Mouse (Mus musculus) adrenal gland, postnatal 25 days (tissue): ENCODE measurements at regions not wholly inside any gene's neighbourhood (a gene's known extent, or its start where the extent isn't known, plus 50 kb on each side); places are given as distances from the start of the nearest gene placed in this dataset.

Source experiments
- DNase-seq: peaks from one replicate; pipeline ENCODE4 v3.0.0; 2021; ENCODE audit warnings: mixed read lengths

GRCm38 (mm10) chr10:74722971-74723370 is 244.0 kb upstream of the Gnaz start:
- DNase-seq: peak; percentile 5

DNA sequence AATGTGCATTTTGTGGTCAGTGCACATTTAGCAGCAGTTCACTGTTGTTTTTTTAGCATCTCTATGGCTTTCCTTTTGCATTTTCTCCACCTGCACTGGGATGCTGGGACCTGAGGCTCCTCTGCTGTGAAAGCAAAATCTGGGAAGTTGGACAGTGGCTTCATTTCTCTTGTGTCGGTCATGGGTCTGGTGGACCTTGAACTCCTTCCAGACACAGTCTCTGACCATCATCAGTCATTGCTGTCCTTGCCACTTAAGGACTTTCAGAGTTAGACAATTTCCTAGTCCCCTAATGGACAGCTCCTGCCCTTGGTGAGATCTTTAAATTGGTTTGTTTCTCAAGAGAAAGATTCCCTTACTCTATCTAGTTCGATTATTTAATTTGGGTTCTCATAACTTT is 217.5 kb upstream of the Gnaz start:
- DNase-seq: no peak

DNA sequence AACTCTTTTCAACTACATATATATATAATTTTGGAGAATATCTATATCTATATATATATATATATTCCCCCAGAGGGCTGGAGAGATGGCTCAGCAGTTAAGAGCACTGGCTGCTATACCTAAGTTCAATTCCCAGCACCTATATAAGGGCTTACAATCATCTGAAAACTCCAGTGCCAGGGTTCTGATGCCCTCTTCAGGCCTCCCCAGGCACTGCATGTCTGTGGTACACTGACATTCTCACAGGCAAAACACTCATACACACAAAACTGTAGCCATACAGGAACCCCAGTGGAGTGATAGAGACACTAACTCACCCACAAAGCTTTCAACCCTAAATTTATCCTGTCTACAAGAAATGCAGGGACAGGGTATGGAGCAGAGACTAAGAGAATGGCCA is 216.1 kb upstream of the Gnaz start:
- DNase-seq: no peak

DNA sequence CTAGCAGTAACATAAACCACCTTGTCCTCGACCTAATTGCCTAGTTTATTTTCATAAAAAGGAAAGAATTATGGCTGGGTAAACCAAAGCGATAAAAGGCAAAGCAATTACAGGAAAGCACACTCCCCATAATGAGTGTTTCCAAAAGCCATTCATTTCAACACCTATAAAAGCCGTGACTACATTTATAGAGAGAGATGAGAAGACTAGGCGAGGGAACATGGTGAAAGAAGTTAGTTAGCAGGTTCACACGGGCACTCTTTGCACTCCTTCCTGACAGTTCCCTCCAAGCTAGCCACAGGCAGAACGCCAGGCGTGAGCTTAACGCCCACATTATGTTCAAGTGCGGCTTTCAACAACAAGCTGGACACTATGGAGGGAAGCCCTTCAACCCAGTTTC is 206.2 kb upstream of the Gnaz start:
- no peak for DNase-seq

- no peak for DNase-seq
These were observed 177.7 kb upstream of the Gnaz start for GRCm38 (mm10) chr10:74789245-74789644.

GRCm38 (mm10) chr10:74789987-74790386 is 177.0 kb upstream of the Gnaz start:
- DNase-seq: no peak

GRCm38 (mm10) chr10:74823395-74823794 is 143.6 kb upstream of the Gnaz start:
- DNase-seq: no peak

DNA sequence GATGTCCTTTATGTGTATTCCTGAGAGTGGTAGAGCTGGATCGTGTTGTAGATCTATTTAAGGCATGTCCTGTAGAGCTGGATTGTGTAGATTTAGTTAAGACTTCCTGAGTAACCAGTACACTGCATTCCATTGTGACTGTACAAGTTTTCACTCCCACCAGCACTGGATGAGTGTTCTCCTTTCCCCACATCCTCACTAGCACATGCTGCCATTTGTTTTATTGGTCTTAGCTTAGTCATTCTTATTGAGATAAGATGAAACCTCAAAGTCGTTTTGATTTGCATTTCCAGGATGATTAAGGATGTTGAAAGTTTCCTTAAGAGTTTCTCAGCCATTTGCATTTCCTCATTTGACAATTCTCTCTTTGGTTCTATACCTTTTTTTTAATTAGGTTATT is 132.6 kb upstream of the Gnaz start:
- DNase-seq: no peak

DNA sequence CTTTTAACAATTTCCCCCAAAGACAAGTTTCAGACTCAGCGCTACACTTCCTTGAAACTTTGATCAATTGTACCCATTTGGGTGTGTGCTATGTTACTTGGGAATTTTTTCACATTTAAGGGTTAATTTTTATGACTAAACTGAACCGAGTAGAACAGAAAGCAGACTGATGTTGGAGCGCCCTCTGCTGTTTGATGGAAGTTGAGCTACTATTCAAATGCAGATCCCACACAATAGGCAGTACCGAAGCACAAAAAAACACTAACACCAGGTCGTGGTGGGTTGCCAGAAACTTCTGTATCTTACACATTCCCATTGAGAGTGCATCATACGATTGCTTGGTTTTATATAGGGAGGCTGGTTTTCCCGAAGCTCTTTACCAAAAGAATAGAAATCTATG is 118.6 kb upstream of the Gnaz start:
- DNase-seq: peak; percentile 70

DNA sequence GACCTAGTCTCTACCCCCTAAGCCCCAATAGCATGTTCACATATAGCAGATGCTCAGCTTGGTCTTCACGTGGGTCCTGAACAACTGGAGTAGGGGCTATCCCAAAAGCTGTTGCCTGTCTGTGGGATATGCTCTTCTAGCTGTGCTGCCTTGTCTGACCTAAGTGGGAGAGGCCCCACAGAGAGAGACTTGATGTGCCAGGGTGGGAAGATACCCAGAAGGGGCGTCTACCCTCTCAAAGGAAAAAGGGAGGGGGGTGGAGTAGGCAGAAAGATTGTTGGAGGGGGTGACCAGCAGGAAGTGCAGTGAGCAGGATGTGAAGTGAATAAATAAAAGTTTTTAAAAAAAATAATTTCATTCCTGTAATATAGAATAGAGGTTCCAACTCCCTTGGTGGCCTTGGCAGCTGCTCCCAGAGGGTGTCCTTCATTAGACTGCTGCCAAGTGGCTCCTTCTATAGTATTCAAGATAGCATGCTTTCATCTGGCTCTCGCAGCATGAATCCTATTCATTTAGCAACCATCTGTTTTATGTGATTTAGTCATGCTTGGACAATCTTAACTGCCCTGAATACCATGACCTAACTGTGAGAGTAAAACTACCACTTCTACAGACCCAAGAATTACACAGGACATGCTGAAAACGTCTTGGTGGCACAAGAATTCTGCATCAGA is 111.8 kb upstream of the Gnaz start:
- DNase-seq: no peak
